Mouse (Mus musculus) erythroblast, embryonic 14.5 days (primary cell): Measurements from ENCODE around the gene Agap1.

Source experiments
- GATA1 ChIP-seq: IDR thresholded peaks from 2 replicates; pipeline ENCODE4 v1.6.1; 2012; ENCODE audit warnings: low read length, inconsistent platforms, mixed read lengths
- TAL1 ChIP-seq: IDR thresholded peaks from 3 replicates; pipeline ENCODE4 v1.6.1; 2012; ENCODE audit warnings: low read length, inconsistent platforms, mixed read lengths

GRCm38 (mm10) chr1:89563399-89563798 is 108.8 kb downstream of the Agap1 start:
- no peak for TF ChIP-seq GATA1
- TF ChIP-seq TAL1: no peak
